Mouse (Mus musculus) monocyte, adult 5-6 weeks (primary cell): ENCODE measurements around the gene Kif17. TPM values are rescaled to one million over a fixed set of nuclear protein-coding genes. Genes with fewer than 3 reads are reported as not detected.

Source experiments
- ATAC-seq: fragments of 153-309, 156-312 bp; replicated peaks from 2 replicates; pipeline ENCODE4 v1.8.0; 2017; ENCODE audit warnings: mild to moderate bottlenecking; ENCODE audit not compliant: low TSS enrichment, insufficient number of reproducible peaks, severe bottlenecking, poor library complexity, low FRiP score
- total RNA-seq: library from RNA; stranded (forward); fragments of 200-1000, 200-491, 200-594 nt; gene quantifications from 3 replicates; pipeline ENCODE4 v1.2.3, GENCODE M21; 2017

Gene Kif17
- total RNA-seq, 1 experiment from 2014 or later = 0.57 TPM

GRCm38 (mm10) chr4:138252231-138252630 lies 2.0 kb downstream of the Kif17 start:
- no peak for ATAC-seq

GRCm38 (mm10) chr4:138257116-138257687 lies 7.0 kb downstream of the Kif17 start:
- no peak for ATAC-seq

- ATAC-seq = no peak
Observed at GRCm38 (mm10) chr4:138258663-138259062, 8.4 kb downstream of the Kif17 start.

- no peak for ATAC-seq
Observed at GRCm38 (mm10) chr4:138259482-138259881, 9.2 kb downstream of the Kif17 start.

GRCm38 (mm10) chr4:138261843-138262681 lies 11.8 kb downstream of the Kif17 start:
- ATAC-seq = peak; percentile 62

- no peak for ATAC-seq
Observed at GRCm38 (mm10) chr4:138267869-138268268, 17.6 kb downstream of the Kif17 start.

- ATAC-seq = no peak
Observed at GRCm38 (mm10) chr4:138272011-138272997, 22.1 kb downstream of the Kif17 start.

GRCm38 (mm10) chr4:138278346-138278745 lies 28.1 kb downstream of the Kif17 start:
- ATAC-seq = no peak

GRCm38 (mm10) chr4:138282834-138283233 lies 32.6 kb downstream of the Kif17 start:
- ATAC-seq = peak; percentile 96

- ATAC-seq = no peak
Observed at GRCm38 (mm10) chr4:138286411-138286810, 36.2 kb downstream of the Kif17 start.

GRCm38 (mm10) chr4:138288691-138289090 lies 38.5 kb downstream of the Kif17 start:
- ATAC-seq = peak; percentile 40; the same call in 1 of the 2 replicates

GRCm38 (mm10) chr4:138292028-138292427 lies 41.8 kb downstream of the Kif17 start:
- ATAC-seq = no peak

GRCm38 (mm10) chr4:138293261-138293948 lies 43.2 kb downstream of the Kif17 start:
- no peak for ATAC-seq

GRCm38 (mm10) chr4:138293949-138294550 lies 43.8 kb downstream of the Kif17 start:
- no peak for ATAC-seq

- ATAC-seq = no peak
Observed at GRCm38 (mm10) chr4:138301271-138301780, 51.1 kb downstream of the Kif17 start.

GRCm38 (mm10) chr4:138303011-138303410 lies 52.8 kb downstream of the Kif17 start:
- ATAC-seq = no peak

- ATAC-seq = no peak
Observed at GRCm38 (mm10) chr4:138303742-138304141, 53.5 kb downstream of the Kif17 start.
